Mouse (Mus musculus): ENCODE results near the gene Card6.

DNA sequence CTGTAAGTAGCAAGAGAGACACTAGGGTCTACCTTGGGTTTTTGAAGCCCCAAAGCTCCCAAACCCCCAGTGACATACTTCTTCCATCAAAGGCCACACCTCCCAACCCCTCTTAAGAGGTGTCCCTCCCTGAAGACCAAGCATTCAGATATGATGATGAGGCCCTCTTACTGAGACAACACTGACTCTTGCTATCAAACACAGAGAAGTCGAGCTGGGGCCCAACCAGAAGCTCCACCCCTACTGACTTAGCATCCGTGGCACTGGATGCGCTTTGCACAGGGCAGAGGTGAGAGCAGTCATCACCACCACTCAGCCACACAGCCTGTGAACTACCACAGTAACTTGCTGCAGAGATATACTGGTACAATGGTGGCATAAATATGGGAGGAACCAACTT, 4.3 kb upstream of the Card6 start:
- TF ChIP-seq ZC3H11A (IDR thresholded peaks at IDR 0.05; ENCODE audit: borderline replicate concordance, low read depth, low read length): no peak
- TF ChIP-seq ZNF384 (IDR thresholded peaks at IDR 0.05; ENCODE audit: low read depth, low read length): no peak
- TF ChIP-seq CHD2 (IDR thresholded peaks at IDR 0.05; ENCODE audit: low read depth, low read length): no peak
- no peak for TF ChIP-seq HCFC1 (IDR thresholded peaks at IDR 0.05; ENCODE audit: borderline replicate concordance, insufficient read depth, low read length)
- no peak for TF ChIP-seq MAFK (IDR thresholded peaks at IDR 0.05; ENCODE audit: insufficient read depth, low read depth, low read length)
